Comparison of ENCODE assay signal across 11 mouse cellular contexts in genomic region chr12:75557813-75558212, GRCm38 (mm10). TPM values are rescaled to one million over a fixed set of nuclear protein-coding genes. Genes with fewer than 3 reads are reported as not detected.
DNase-seq lines count a peak whose midpoint lies in the region; ATAC-seq lines count a peak whose summit lies in the region.
"Had no signal": no experiment of that assay in that cellular context is flagged by ENCODE, and none has a peak within 500 bp of the region (broad histone marks: within the 10 kb centered on the region; RNA-seq: fewer than 3 reads in every experiment).

No protein-coding gene starts in this region.

- H3K36me3 ChIP-seq in heart, embryonic 13.5 days: no peaks in the 10 kb centered on the region
- H3K36me3 ChIP-seq in lung, embryonic 15.5 days: no peaks in the 10 kb centered on the region
- H3K36me3 ChIP-seq in midbrain, embryonic 16.5 days (ENCODE audit: control insufficient read depth, insufficient read depth, low read length): no peaks in the 10 kb centered on the region
- H3K36me3 ChIP-seq: embryonic facial prominence, embryonic 12.5 days had no signal

- H3K4me2 ChIP-seq in heart, embryonic 13.5 days: no peak overlapping the region
- H3K4me2 ChIP-seq in lung, embryonic 15.5 days: no peak overlapping the region
- H3K4me2 ChIP-seq in midbrain, embryonic 16.5 days (ENCODE audit: low read length): no peak overlapping the region
- H3K4me2 ChIP-seq: embryonic facial prominence, embryonic 12.5 days had no signal

- intact Hi-C loops in heart, postnatal 10 days (cut with DNase I): no loop called here

- no peak overlapping the region for H3K4me3 ChIP-seq in heart, embryonic 13.5 days
- H3K4me3 ChIP-seq in lung, embryonic 15.5 days: no peak overlapping the region
- H3K4me3 ChIP-seq in midbrain, embryonic 16.5 days (ENCODE audit: low read depth, low read length): no peak overlapping the region
- H3K4me3 ChIP-seq: embryonic facial prominence, embryonic 12.5 days; myocyte had no signal

- WGBS in heart, embryonic 13.5 days: 67% methylated on average over 2 of the region's 2 CpGs
- WGBS in lung, embryonic 15.5 days: 65% methylated on average over 2 of the region's 2 CpGs
- WGBS in midbrain, embryonic 16.5 days: 51% methylated on average over 2 of the region's 2 CpGs

- peak overlapping the region; percentile 87 for H3K27ac ChIP-seq in heart, embryonic 13.5 days (replicated peaks)
- H3K27ac ChIP-seq in lung, embryonic 15.5 days: peak overlapping the region; percentile 39; the same call in 1 of the 2 replicates
- no peak overlapping the region; the same call in 1 of the 2 replicates for H3K27ac ChIP-seq in midbrain, embryonic 16.5 days (ENCODE audit: low read length)
- H3K27ac ChIP-seq: embryonic facial prominence, embryonic 12.5 days had no signal

- H3K9me3 ChIP-seq in heart, embryonic 13.5 days: no peaks in the 10 kb centered on the region
- no peaks in the 10 kb centered on the region for H3K9me3 ChIP-seq in lung, embryonic 15.5 days
- H3K9me3 ChIP-seq in midbrain, embryonic 16.5 days (replicated peaks; ENCODE audit: control insufficient read depth, low read length, poor library complexity, severe bottlenecking): no peaks in the 10 kb centered on the region
- H3K9me3 ChIP-seq: embryonic facial prominence, embryonic 12.5 days had no signal

- no peaks in the 10 kb centered on the region for H3K27me3 ChIP-seq in heart, embryonic 13.5 days (replicated peaks)
- H3K27me3 ChIP-seq in lung, embryonic 15.5 days: no peaks in the 10 kb centered on the region
- no peaks in the 10 kb centered on the region for H3K27me3 ChIP-seq in midbrain, embryonic 16.5 days (ENCODE audit: control insufficient read depth, insufficient read depth, low read depth, low read length)
- H3K27me3 ChIP-seq: CH12.LX; embryonic facial prominence, embryonic 12.5 days had no signal

- H3K9ac ChIP-seq in heart, embryonic 13.5 days: no peak overlapping the region
- H3K9ac ChIP-seq in lung, embryonic 15.5 days: no peak overlapping the region
- H3K9ac ChIP-seq in midbrain, embryonic 16.5 days (ENCODE audit: low read depth, low read length): no peak overlapping the region
- H3K9ac ChIP-seq: embryonic facial prominence, embryonic 12.5 days had no signal

- no peak for DNase-seq in heart, postnatal 10 days
- DNase-seq in lung, postnatal 14 days: no peak
- DNase-seq in cerebellum, postnatal 10 days: peak; percentile 93 to 94
- no peak for DNase-seq in right cerebral cortex, adult 18-20 months
- DNase-seq in thymus, postnatal 14 days: no peak

- no peak for ATAC-seq in heart, embryonic 13.5 days (ENCODE audit: extremely low read depth, insufficient number of reproducible peaks, low FRiP score, low TSS enrichment)
- ATAC-seq in lung, embryonic 15.5 days (ENCODE audit: borderline replicate concordance, extremely low read depth, low FRiP score, low TSS enrichment): no peak
- ATAC-seq in midbrain, embryonic 16.5 days: 0 out of 2 replicates have a peak, but pooled peaks have one; percentile 4

- peaks cover 80% of the 10 kb centered on the region for H3K4me1 ChIP-seq in heart, embryonic 13.5 days
- H3K4me1 ChIP-seq in lung, embryonic 15.5 days: peaks cover 43% of the 10 kb centered on the region
- H3K4me1 ChIP-seq in midbrain, embryonic 16.5 days (ENCODE audit: control insufficient read depth, insufficient read depth, low read length): peaks cover 15% of the 10 kb centered on the region

RNA-seq across cellular contexts. Expression of gene Ppp2r5e, which starts 38.2 kb away (rescaled TPM):
- 8.5 and 8.8 TPM in 2 replicates for polyA plus RNA-seq in heart, embryonic 13.5 days (2015; fragmentation: Nextera tagmentation; extraction: Ambion mirVana)
- total RNA-seq in heart, postnatal 10 days (2021): 10 to 100 TPM; 35.4 to 36.9 TPM
- polyA plus RNA-seq in lung, embryonic 15.5 days (2015; fragmentation: Nextera tagmentation; extraction: Ambion mirVana): 13.3 and 13.9 TPM in 2 replicates
- polyA plus RNA-seq in midbrain, embryonic 16.5 days (2015; fragmentation: Nextera tagmentation; extraction: Ambion mirVana): 18.1 and 18.9 TPM in 2 replicates

Comparison
In these comparisons a context has a peak if more than half of its experiments do, and no peak if none do; other contexts are left out.
1. DNase-seq: peak in cerebellum, postnatal 10 days (2 of 2); none in heart, postnatal 10 days (0 of 2), lung, postnatal 14 days (single experiment), right cerebral cortex, adult 18-20 months (single experiment) and thymus, postnatal 14 days (single experiment).